Mouse (Mus musculus) thymus, adult 2 months (tissue): Measurements from ENCODE around the gene Eed. TPM values are rescaled to one million over a fixed set of nuclear protein-coding genes. Genes with fewer than 3 reads are reported as not detected.

Experiments
- DNase-seq: peaks from one replicate; pipeline ENCODE4 v3.0.0; 2021
- H3K27ac ChIP-seq: fragments of 200-500 bp; 2 replicates; pipeline ENCODE4 v1.5.1; 2012; ENCODE audit warnings: low read length, control low read depth; ENCODE audit not compliant: control insufficient read depth, insufficient read depth
- H3K27me3 ChIP-seq: fragments of 200-500 bp; 2 replicates; pipeline ENCODE4 v1.6.1; 2012; ENCODE audit warnings: mild to moderate bottlenecking, low read length, moderate library complexity, mixed read lengths; ENCODE audit not compliant: control insufficient read depth, insufficient read depth
- H3K36me3 ChIP-seq: fragments of 200-500 bp; 2 replicates; pipeline ENCODE4 v1.6.1; 2012; ENCODE audit warnings: mild to moderate bottlenecking, low read length, moderate library complexity; ENCODE audit not compliant: control insufficient read depth, insufficient read depth
- H3K4me1 ChIP-seq: fragments of 200-500 bp; replicated peaks from 2 replicates; pipeline ENCODE4 v1.6.1; 2012; ENCODE audit warnings: low read length; ENCODE audit not compliant: control insufficient read depth, insufficient read depth
- H3K4me3 ChIP-seq: fragments of 200-500 bp; 2 replicates; pipeline ENCODE4 v1.5.1; 2012; ENCODE audit warnings: mild to moderate bottlenecking, low read length, control low read depth, moderate library complexity; ENCODE audit not compliant: control insufficient read depth, insufficient read depth
- CTCF ChIP-seq: fragments of 200-500 bp; IDR thresholded peaks from 2 replicates; pipeline ENCODE4 v1.5.1; 2012; ENCODE audit warnings: mild to moderate bottlenecking, control low read depth, low read length, moderate library complexity, borderline replicate concordance; ENCODE audit not compliant: control insufficient read depth, poor library complexity, insufficient read depth; ENCODE audit errors: extremely low read depth
- POLR2A ChIP-seq: fragments of 200-500 bp; IDR thresholded peaks from 2 replicates; pipeline ENCODE4 v1.6.1; 2012; ENCODE audit warnings: mild to moderate bottlenecking, low read length, control low read depth, moderate library complexity; ENCODE audit not compliant: control insufficient read depth, poor library complexity, insufficient read depth; ENCODE audit errors: extremely low read depth
- WGBS: fragments of 180-500 bp; shearing (Covaris S2); methylation state at CpG from one replicate; pipeline ENCODE4 v1.1.7; 2018; 5-methylcytosine and 5-hydroxymethylcytosine counted together
- polyA plus RNA-seq: library from polyadenylated mRNA; depleted of rRNA; stranded (reverse); fragments of >200 nt; gene quantifications from 2 replicates; pipeline ENCODE4 v1.2.3, GENCODE M21; 2012

Gene Eed
- polyA plus RNA-seq, 1 experiment: 25.5 TPM

GRCm38 (mm10) chr7:89983441-89983840, 2.7 kb upstream of the Eed start:
- no peak overlapping the region for H3K4me3 ChIP-seq
- TF ChIP-seq CTCF: no peak
- no peak for TF ChIP-seq POLR2A
- no peaks in the 10 kb centered on the region for H3K36me3 ChIP-seq
- DNase-seq: no peak
- H3K27ac ChIP-seq: no peak overlapping the region
- no peaks in the 10 kb centered on the region for H3K27me3 ChIP-seq
- H3K4me1 ChIP-seq: peaks cover 6% of the 10 kb centered on the region
- WGBS: 100% methylated on average over 2 of the region's 2 CpGs

DNA sequence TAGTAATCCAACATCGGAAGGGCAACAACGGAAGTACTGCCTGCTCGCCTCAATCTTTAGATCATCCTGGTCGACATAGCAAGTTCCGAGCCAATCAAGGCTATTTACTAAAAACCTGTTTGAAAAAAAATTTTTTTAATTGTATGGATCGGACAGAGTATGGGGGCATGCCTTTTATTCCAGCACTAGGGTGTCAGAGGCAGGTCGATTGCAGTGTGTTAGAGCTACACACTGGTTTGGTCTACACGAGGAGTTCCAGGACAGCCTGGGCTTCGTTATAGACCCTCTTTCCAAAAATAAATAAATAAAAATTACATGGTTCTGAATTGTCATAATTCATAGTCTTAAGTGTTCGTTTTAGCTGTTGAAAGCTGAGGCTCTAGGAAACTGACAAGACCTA, 774 bp upstream of the Eed start:
- no peak for TF ChIP-seq POLR2A
- TF ChIP-seq CTCF: no peak
- Histone ChIP-seq H3K27me3 (no peaks in the 10 kb centered on the region), H3K27ac (peak overlapping the region; percentile 66), H3K36me3 (no peaks in the 10 kb centered on the region), H3K4me1 (peaks cover 6% of the 10 kb centered on the region), H3K4me3 (no peak overlapping the region)
- DNase-seq: no peak
- WGBS: 10% methylated on average over 10 of the region's 10 CpGs

DNA sequence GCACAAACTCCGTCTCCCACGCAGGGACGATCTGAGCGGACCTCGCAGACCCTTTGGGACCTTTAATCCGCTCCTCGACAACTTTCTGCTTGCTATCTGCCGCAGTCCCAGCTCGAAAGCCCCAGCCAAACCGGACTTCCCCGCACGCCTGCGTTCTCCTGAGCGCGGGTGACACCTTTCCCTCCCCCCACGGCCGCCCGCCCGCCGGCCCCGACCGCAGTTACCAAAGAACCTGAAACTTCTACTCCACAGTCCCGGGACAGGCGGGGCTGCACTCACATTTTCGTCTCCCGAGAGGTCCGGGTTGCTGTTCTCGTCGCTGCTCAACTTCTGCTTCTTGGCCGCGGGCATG, 674 bp downstream of the Eed start:
- H3K36me3 ChIP-seq: peaks cover 12% of the 10 kb centered on the region
- no peak for DNase-seq
- H3K4me1 ChIP-seq: peaks cover 6% of the 10 kb centered on the region
- H3K4me3 ChIP-seq: peak overlapping the region; percentile 67
- WGBS: under 1% methylated on average over 31 of the region's 31 CpGs
- H3K27ac ChIP-seq: peak overlapping the region; percentile 34; the same call in 1 of the 2 replicates
- H3K27me3 ChIP-seq: no peaks in the 10 kb centered on the region
- TF ChIP-seq POLR2A (no peak; the same call in 1 of the 2 replicates), CTCF (no peak)

GRCm38 (mm10) chr7:89979432-89980130, 1.2 kb downstream of the Eed start:
- Histone ChIP-seq H3K27ac (peak overlapping the region; percentile 34; the same call in 1 of the 2 replicates), H3K4me3 (peak overlapping the region; percentile 67), H3K27me3 (no peaks in the 10 kb centered on the region), H3K36me3 (peaks cover 15% of the 10 kb centered on the region), H3K4me1 (peaks cover 6% of the 10 kb centered on the region)
- DNase-seq: peak; percentile 3
- TF ChIP-seq CTCF (no peak), POLR2A (no peak)
- WGBS: 4% methylated on average over 23 of the region's 23 CpGs

DNA sequence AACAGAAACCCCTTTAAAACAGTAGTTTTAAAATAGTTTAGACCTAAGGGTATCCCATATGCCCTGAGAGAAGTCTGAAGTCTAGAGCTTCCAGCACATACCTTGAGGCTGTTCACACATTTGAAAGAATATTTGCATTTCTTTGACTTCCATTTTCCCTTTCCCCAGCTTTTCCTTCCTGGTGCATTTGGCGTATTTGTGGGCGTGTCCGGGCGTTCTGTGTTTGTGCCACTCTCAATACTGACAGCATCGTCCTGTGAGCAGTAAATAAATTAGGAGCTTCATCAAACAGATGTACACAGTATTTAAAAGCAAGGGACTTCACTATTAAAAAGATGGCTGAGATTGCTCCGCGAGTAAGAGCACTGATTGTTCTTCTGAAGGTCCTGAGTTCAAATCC, 4.0 kb downstream of the Eed start:
- Histone ChIP-seq H3K4me1 (peaks cover 3% of the 10 kb centered on the region), H3K4me3 (no peak overlapping the region), H3K27me3 (no peaks in the 10 kb centered on the region), H3K36me3 (peaks cover 29% of the 10 kb centered on the region), H3K27ac (no peak overlapping the region)
- 99% methylated on average over 7 of the region's 7 CpGs for WGBS
- DNase-seq: no peak
- TF ChIP-seq POLR2A (no peak), CTCF (no peak)

DNA sequence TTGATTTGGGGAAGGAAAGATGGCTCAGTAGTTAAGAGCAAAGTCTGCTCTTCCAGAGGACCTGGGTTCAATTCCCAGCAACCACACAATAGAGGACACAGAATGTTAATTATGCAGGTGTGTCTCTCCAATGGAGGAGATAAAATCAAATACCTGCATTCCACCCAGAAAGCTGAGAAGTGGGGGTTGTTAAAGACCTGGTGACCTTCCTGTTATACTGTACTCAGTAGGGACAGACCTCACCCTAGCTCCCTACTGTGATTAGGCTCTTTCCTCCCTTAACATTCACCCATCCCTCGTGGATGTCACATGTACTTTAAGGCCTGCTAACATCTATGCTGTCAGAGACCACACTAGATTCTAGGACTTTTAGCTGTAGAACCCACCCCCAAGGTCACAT, 5.2 kb downstream of the Eed start:
- Histone ChIP-seq H3K4me3 (no peak overlapping the region), H3K4me1 (peaks cover 3% of the 10 kb centered on the region), H3K36me3 (peaks cover 32% of the 10 kb centered on the region), H3K27me3 (no peaks in the 10 kb centered on the region), H3K27ac (no peak overlapping the region)
- 100% methylated on average over 1 of the region's 1 CpGs for WGBS
- TF ChIP-seq CTCF: no peak
- TF ChIP-seq POLR2A: no peak
- DNase-seq: no peak

DNA sequence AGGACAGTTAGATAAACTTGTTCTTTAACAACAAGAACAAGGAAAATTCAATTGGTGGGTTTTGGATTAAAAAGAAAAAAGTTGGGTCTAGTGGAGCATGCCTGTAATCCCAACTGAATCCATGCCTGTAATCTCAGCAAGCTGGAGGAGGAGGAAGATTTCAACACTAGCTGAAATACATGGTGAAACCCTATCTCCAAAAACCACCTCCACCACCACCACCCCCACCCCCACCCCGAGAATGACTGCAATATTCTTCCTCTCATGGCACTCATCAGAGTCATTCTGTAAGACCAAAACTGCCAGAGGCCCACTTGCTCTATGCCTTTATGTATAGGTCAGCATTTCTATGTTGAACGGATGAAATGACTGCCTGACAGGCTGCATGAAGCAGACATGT, 13.5 kb downstream of the Eed start:
- TF ChIP-seq POLR2A (no peak), CTCF (no peak)
- Histone ChIP-seq H3K27me3 (no peaks in the 10 kb centered on the region), H3K4me3 (no peak overlapping the region), H3K27ac (no peak overlapping the region), H3K36me3 (peaks cover 59% of the 10 kb centered on the region), H3K4me1 (no peaks in the 10 kb centered on the region)
- no peak for DNase-seq
- WGBS: 84% methylated on average over 2 of the region's 2 CpGs
